Mouse (Mus musculus) mouse embryonic stem cell (cell line): Measurements from ENCODE around the gene Gtpbp6.
"Not testable (repeated sequence)": the region's sequence is repeated elsewhere in the genome, so short reads cannot be mapped to it uniquely, and the experiment has no call there.

ENCODE experiments used
- in situ Hi-C, 2 experiments: fragments of 300-500 bp; cut with MboI; formaldehyde crosslinking; loops; 1 replicate in 1 of 2; 3 replicates in 1 of 2; pipeline ENCODE4 v1.14.3; 2019 to 2020; ENCODE audit warnings: low sequenced_read_pairs in 2 of 2, low pct_unique_long_range_greater_than_20kb in 1 of 2, mixed read lengths in 1 of 2; ENCODE audit not compliant: unreplicated experiment in 1 of 2

Gtpbp6 gene

DNA sequence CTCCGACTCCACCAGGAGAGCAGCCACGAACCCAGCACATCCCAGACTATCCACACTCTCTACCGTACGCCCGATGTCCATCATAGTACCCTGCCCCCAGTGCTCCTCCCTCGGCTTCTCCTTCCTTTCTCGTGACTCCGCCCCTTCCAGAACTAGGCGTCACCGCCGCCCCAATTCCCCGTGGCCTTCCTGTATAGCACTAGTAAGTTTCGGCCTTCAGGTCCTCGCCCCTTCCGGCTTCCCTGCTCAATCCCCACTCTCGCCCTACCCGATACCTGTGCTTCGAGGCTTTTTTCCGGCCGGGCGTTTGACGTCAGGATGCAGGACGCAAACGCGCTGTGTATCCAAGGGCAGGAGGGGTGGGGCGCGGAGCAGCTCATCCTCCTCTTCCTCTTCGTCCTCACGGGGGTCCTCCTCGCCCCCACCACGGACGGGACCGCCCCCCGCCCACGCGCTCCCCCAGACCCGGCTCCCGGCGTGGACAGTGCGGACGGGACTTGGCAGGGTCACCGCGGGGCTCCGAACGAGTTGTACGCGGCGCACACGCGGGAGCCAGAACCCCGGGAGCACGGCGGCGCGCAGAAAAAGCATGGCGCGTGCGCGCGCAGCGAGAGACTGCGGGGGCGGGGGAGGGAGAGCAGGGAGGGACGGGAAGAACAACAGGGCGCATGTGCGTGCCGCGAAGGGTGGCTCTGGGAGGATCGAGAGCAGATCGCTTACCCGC is at the start of gene Gtpbp6:
Gene Gtpbp6 (minus strand): TSS at position 617 of the 724 bp plus-strand sequence.
- in situ Hi-C loops = loop anchor here in 1 of 2 experiments (10.0 kb wide), 1 partner anchor 553 kb away; the partner anchor contains the start of gene Crlf2

DNA sequence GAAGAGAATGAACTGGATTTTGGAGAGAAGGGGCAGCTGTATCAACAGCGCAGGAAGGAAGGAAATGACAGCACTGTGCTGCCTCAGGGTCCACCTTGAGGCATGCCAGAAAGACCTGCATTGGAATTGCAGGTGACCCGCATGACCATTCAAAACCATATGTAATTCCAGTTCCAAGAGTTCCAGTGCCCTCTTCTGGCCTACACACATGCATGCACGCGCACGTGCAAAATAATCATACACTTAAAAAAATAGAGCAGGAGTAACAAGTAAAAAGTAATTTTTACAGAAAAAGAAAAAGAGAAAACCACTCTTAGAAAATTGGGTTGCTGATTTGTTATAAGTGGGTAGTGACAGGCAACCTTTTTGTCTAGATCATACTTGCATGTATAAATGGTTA is 35.0 kb upstream of the Gtpbp6 start:
- in situ Hi-C loops = loop anchor here in 1 of 2 experiments (25.0 kb wide), 1 partner anchor 256 kb away; no protein-coding TSS in a partner anchor

DNA sequence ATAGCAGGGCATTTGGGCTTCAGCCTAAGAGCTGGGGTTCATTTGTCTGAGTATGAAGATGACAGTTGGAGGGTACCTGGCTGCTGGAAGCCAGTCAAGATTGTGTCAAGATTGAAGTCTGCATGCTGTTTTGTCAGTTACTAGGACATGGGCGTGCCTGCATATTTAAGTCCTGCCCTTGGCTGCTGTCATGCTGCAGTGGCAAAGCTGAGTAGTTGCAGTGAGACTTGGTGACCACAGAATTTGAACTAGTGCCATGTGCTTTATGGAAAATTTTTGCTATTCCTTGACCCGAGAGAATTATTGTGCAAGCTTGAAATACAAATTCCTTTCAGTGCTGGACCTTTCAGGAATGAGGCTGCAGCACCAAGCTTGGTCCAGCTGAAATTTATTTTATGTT is 34.3 kb upstream of the Gtpbp6 start:
- in situ Hi-C loops = loop anchor here in 1 of 2 experiments (25.0 kb wide), 1 partner anchor 255 kb away; no protein-coding TSS in a partner anchor

DNA sequence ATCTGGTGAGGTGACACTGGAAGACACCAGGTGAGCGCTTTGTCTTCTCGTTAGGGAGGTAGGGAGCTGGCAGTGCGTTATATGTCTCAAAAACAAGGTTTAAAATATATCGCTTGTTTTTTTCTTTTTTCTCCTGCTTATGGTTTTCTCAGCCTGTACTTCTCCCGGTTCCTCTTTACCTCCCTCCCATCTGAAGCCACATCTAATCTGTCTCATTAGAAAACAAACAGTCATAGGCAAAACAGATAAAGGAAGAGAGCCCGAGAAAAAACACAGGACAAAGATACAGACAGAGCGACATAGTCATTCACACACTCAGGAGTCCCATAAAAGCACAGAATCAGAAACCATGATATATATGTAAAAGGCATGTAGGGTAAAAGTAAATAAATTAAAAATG is 32.4 kb upstream of the Gtpbp6 start:
- in situ Hi-C loops = loop anchor here in 1 of 2 experiments (25.0 kb wide), 1 partner anchor 253 kb away; no protein-coding TSS in a partner anchor

DNA sequence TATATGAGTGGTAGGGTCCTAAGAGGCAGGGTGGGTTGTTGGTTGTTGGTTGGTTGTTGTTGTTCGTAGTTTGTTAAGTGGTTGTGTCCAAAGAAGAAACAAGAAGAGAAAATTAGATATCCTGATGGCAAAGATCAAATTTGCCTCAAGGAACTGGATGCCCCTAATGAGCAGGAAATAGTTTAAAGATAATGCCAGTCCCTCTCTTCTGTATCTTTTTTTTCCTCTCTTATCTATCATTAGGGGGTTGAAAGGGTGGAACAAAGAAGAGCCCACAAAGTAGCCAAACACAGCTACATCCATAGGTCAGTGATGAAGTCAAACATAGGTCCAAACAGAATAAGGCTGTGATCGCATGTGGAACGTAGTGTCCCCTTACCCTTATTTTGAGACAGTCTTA is 31.3 kb upstream of the Gtpbp6 start:
- in situ Hi-C loops = loop anchor here (5.0 to 25.0 kb wide), 2 partner anchors 38 to 252 kb away; partner anchors contain the start of gene Golga3 (in 1 of the 2)

DNA sequence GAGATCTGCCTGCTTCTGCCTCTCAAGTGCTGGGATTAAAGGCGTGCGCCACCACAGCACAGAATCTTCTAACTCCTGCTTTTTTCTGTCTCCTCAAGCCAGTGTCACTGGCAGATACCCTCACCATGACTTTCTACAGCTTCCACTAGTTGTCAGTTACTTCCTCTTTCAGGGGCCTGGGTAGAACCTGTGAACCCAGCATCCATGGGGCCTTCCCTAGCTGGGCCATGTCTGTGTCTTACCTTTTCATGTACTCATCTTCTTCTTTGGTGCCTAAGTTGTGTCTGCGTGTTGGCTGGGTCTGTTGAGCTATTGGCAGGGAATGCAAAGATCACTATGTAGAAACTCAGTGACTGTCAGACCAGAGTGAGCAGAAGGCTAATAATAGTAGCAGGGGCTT is 29.8 kb upstream of the Gtpbp6 start:
- in situ Hi-C loops = loop anchor here (5.0 to 25.0 kb wide), 2 partner anchors 39 to 251 kb away; partner anchors contain the start of gene Golga3 (in 1 of the 2)

DNA sequence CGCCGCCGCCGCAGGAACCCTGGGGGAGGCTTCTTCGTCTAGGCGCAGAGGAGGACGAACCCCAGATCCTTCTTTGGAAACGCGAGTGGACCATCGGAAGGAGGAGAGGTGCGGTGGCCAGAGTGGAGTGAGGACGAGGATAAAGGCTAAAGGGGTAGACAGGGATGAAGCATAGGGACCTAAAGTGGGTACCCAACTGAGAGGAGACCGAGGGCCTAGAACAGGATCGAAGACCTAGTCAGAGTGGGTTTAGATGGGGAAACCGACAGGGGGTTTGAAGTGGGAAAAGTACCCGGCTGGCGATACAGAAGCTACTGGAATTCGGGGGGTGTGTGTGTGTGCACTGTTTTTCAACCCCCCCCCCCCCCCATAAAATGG is 28.1 kb upstream of the Gtpbp6 start:
- in situ Hi-C loops = loop anchor here (5.0 to 25.0 kb wide), 2 partner anchors 41 to 249 kb away; partner anchors contain the start of gene Golga3 (in 1 of the 2)

DNA sequence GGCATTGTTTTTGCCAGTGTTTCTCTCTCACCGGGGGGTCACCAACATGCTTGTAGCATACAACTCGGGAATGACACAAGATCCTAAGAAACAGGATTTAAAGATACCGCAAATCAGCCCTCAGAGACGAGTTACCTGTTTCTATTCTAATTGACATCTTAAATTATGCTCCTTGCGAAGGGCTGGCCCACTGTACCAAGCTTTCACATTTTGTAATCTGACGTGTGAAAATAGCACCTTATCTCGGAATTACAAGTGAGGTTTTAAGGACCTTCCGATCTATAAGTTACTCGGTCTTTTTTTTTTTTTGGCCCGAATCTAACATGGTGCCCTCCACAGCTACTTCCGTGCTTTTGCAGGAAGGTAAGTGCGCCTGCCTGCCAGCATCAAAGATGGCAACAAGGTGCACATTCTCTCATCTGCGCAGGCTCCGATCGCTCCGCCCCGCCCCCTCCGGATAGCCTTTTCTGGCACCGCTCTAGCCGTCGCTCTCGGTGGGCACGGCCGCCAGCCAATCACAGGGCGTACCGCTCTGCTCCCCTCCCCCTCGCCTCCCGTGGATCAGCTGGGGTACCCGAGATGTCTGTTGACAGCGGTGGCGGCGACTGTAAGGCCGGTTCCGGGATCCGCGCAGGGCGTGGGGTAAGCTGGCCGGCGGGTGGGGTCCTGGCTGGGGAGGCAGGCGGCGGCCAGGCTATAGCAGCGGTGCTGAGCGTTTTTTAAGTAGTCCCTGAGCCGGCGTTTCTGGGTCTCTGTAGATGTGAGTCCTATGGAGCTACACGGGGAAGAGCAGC is 27.5 kb upstream of the Gtpbp6 start, which contains the start of gene Chfr:
Gene Chfr (plus strand): TSS at position 550 of the 794 bp plus-strand sequence.
- in situ Hi-C loops = loop anchor here (5.0 to 25.0 kb wide), 2 partner anchors 42 to 248 kb away; partner anchors contain the start of gene Golga3 (in 1 of the 2)

DNA sequence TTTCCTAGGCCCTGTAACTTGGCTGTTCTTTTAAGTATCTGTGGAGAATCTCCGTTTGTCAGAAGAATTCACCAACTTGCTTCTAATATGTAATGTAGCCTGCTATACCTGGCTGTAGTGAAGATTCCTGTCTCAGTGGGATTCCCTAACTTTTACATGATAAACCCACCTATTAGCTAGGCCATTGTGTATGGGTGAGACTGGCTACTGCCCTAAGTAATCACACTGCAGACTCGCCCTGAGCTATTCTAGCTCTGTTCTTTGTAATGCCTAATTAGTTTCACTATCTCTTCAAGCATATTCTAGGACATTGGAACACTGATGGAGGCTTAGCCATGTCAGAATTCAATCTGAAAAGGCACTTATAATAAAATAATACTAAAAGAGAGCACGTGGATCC is 14.4 kb upstream of the Gtpbp6 start:
- in situ Hi-C loops = not testable (repeated sequence)

DNA sequence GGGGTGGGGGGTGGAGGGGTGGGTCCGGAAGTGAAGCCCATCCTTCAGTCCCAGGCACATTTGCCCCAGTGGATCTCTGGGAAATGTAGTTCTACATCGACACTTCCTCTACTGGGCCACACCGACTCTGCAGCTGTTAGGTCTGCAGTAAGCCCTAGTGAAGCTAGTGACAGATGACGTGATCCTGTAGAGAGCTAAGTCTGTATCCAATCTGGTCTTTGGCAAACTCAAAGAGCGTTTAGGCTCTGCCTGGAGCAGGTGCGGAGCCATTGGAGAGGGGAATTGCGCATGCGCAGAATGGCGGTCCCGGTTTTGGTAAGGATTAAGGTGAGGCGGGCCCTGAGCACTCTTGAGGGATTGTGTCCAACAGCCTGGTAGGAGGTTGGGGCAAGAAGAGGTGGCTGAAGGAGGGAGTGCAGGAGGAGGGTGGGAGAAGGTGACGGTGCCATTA is 2.0 kb upstream of the Gtpbp6 start, which contains the start of gene Zfp605:
Gene Zfp605 (plus strand): TSS at position 102 of the 451 bp plus-strand sequence.
- in situ Hi-C loops = loop anchor here in 1 of 2 experiments (10.0 kb wide), 1 partner anchor 555 kb away; the partner anchor contains the start of gene Crlf2

DNA sequence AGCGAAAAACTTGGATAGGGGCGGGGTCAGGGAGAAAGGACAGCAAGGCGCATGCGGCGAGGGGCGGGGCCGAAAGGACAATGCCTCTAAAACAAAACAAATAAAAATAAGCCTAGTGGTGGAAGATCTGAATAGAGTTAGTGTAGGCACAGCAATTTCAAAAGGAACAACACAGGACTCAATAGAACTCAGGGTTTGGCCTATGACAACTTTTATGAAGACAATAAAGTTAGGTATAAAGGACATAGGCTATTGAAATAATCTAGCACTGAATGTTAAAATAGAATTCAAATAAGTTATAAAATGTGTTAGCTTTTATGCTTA is 270 bp upstream of the Gtpbp6 start:
- in situ Hi-C loops = loop anchor here in 1 of 2 experiments (10.0 kb wide), 1 partner anchor 553 kb away; the partner anchor contains the start of gene Crlf2

DNA sequence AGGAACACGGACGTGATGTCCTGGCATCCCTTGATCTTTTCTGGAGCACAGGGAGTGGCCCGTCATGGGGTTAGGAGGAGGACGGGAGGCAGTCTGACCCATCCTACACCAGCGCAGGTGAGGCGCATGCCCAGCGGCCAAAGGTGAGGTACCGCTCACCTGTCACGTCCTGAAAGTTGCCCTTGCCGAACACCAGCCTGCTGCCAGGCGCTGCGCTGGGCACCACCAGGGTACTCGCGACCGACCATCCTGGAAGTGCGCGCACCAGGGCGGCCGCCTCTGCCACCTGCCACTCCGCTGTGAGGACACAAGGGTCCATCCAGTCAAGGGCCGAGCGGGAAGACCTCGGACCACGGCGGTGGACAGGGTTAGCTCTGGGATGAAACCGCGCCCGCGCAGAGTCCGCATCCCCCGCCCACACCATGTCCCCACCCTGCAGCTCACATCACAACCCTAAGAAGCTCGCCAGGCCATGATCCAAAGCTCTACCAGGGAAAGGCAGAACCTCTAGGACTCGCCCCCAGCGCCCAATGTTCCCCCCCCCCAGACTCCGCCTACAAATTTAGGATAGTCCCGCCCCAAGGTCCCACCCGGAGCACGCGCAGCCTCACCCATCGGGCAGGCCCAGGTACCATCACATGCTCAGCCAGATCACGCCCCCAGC is 964 bp downstream of the Gtpbp6 start:
- in situ Hi-C loops = loop anchor here in 1 of 2 experiments (10.0 kb wide), 1 partner anchor 552 kb away; the partner anchor contains the start of gene Crlf2

DNA sequence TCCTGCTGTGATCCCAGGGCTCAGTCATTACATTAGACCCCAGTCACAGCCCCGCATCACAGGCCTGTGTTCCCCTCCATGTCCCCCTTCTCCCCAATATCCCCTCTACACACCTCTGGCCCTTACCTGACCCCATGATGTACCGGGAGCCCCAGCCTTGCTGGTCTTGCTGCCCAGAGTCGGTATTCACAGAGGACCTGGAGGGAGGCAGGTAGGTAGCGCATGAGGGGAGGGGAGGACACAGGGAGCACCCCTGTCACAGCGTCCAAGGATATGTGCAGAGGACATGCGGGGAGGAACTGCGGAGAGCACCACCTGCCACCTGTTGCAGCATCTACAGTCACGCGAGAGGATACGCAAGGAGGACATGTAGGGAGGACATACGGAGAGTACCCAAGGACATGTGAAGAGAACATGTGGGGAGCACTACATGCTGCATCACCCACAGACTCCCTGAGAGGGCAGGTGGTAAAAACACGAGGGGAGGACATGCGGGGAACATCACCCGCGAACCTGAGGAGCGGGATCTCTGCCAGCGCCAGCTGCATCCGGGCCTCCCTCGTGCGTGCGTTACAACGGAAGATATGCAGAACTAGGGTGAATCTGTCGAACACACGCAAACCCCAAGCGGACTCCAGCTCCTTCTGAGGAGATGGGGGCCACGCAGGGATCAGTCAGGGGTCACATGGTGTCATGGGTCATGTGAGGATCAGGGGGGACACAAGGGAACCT is 1.7 kb downstream of the Gtpbp6 start:
- in situ Hi-C loops = loop anchor here in 1 of 2 experiments (10.0 kb wide), 1 partner anchor 552 kb away; the partner anchor contains the start of gene Crlf2

DNA sequence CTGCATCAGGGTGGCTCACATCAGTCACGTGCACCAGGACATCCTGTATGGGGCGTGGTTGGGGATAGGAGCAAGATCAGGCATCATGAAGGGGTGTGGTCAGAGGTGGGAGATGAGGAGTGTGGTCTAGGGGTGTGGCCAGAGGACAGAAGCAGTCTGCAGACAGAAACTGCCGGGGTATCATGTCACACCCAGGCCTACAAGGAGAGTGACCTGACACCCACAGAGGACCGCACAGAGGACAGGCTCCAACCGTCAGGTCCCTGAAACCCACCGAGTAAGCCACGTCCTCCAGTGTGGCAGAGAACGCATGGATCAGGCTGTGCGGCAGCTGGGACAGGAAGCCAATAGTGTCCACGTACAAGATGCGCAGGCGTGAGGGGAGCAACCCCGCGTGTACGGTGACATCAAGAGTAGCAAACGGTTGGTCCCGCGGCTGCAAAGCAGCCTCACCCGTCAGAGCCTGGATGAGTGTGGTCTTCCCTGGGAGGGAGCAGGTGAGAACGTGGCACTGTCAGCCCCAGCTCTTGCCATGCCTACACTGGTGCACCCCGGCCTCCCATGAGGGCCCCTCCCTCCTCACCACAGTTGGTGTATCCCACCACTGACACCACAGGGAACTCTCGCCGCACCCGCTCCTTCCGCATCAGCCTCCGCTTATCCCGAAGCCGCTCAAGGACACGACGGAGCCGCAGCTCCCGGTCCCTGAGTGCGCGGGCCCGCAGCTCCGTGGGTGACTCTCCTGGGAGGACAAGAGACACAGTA is 3.2 kb downstream of the Gtpbp6 start:
- in situ Hi-C loops = loop anchor here in 1 of 2 experiments (10.0 kb wide), 1 partner anchor 550 kb away; the partner anchor contains the start of gene Crlf2

DNA sequence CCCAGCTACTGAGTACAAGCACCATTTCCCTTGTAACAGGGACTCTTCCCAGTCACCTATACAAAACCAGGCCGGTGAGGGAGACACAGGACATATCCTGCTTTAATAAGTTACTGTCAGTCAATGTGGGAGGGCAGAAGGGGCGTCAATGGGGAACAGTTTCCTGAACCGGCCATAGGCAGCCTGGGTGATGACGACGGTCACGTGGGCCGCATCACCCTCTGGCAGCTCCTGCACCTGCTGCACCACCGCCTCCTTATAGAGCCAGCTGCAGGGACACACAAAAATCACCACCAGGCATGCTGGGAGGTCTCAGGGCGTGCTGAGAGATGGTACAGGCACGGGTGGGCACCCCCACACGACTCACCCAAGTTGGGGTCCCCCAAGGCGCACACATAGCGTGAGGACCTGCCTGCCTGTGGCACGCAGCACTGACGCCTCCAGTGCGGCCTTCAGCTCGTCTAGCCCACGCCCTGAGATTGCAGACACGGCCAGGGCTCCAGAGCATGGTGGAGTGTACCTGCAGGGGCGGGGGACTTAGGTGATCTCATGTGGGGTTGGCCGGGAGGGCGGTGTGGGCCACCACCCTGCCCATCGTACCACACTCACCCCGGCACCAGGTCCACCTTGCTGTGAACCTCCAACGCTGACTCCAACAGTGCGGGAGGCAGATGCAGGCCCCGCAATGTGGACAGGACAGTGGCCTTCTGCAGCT is 3.9 kb downstream of the Gtpbp6 start:
- in situ Hi-C loops = loop anchor here in 1 of 2 experiments (10.0 kb wide), 1 partner anchor 549 kb away; the partner anchor contains the start of gene Crlf2
